In the genomic region with DNA sequence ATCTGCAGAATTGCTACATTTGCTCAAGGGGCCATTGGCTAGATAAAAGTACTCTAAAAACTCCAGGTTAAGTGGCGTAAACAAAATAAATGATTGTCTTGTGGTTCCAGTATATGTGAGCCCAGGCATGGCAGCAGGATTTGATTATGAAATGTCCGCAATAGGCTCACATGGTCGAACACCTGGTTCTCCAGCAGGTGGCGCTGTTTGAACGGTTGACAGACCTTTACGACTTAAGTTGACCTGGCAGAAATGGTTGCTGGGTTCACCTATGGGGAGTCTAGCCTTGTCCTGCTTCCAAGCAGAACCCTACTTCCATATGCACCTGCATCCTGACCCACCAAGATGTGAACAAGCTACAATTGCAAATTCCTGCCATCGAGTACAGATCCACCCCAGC, we compare ENCODE assay signal across 9 mouse cellular contexts. TPM values are rescaled to one million over a fixed set of nuclear protein-coding genes. Genes with fewer than 3 reads are reported as not detected.
DNase-seq lines count a peak whose midpoint lies in the region; ATAC-seq and TF ChIP-seq lines count a peak whose summit lies in the region.
"Had no signal": no experiment of that assay in that cellular context is flagged by ENCODE, and none has a peak within 500 bp of the region (broad histone marks: within the 10 kb centered on the region; RNA-seq: fewer than 3 reads in every experiment).

No protein-coding gene starts in this region.

- H3K27ac ChIP-seq in hindbrain, embryonic 10.5 days = no peak overlapping the region
- no peak overlapping the region for H3K27ac ChIP-seq in hindbrain, embryonic 12.5 days
- H3K27ac ChIP-seq: lung, embryonic 15.5 days had no signal

- no peak overlapping the region for H3K4me3 ChIP-seq in hindbrain, embryonic 10.5 days
- no peak overlapping the region for H3K4me3 ChIP-seq in hindbrain, embryonic 12.5 days
- no peak overlapping the region for H3K4me3 ChIP-seq in lung, adult 2 months (replicated peaks; ENCODE audit: extremely low read depth, low read depth, low read length)
- H3K4me3 ChIP-seq: lung, embryonic 15.5 days had no signal

- peak; percentile 77 for TF ChIP-seq CTCF in lung, adult 2 months (IDR thresholded peaks at IDR 0.05; ENCODE audit: insufficient read depth, low read length)

- no peaks in the 10 kb centered on the region for H3K9me3 ChIP-seq in hindbrain, embryonic 10.5 days
- H3K9me3 ChIP-seq in hindbrain, embryonic 12.5 days (replicated peaks) = no peaks in the 10 kb centered on the region
- H3K9me3 ChIP-seq: lung, embryonic 15.5 days had no signal

- ATAC-seq in hindbrain, embryonic 12.5 days (ENCODE audit: low FRiP score) = no peak
- no peak for ATAC-seq in frontal cortex, adult (ENCODE audit: low TSS enrichment)

- no peak overlapping the region for H3K9ac ChIP-seq in hindbrain, embryonic 12.5 days
- H3K9ac ChIP-seq: lung, embryonic 15.5 days had no signal

- 58% methylated on average over 7 of the region's 7 CpGs for WGBS in hindbrain, embryonic 10.5 days
- 55% methylated on average over 7 of the region's 7 CpGs for WGBS in hindbrain, embryonic 12.5 days
- 55% methylated on average over 7 of the region's 7 CpGs for WGBS in lung, adult 2 months

- peaks cover 29% of the 10 kb centered on the region for H3K27me3 ChIP-seq in hindbrain, embryonic 10.5 days (ENCODE audit: insufficient read depth, poor library complexity, severe bottlenecking)
- peaks cover 20% of the 10 kb centered on the region for H3K27me3 ChIP-seq in hindbrain, embryonic 12.5 days
- H3K27me3 ChIP-seq: lung, embryonic 15.5 days had no signal

- H3K4me1 ChIP-seq in hindbrain, embryonic 10.5 days (replicated peaks) = no peaks in the 10 kb centered on the region
- H3K4me1 ChIP-seq in hindbrain, embryonic 12.5 days = no peaks in the 10 kb centered on the region
- H3K4me1 ChIP-seq in lung, adult 2 months (ENCODE audit: control insufficient read depth, insufficient read depth, low read length) = no peaks in the 10 kb centered on the region

- H3K36me3 ChIP-seq in hindbrain, embryonic 10.5 days = no peaks in the 10 kb centered on the region
- no peaks in the 10 kb centered on the region for H3K36me3 ChIP-seq in hindbrain, embryonic 12.5 days
- H3K36me3 ChIP-seq: lung, embryonic 15.5 days had no signal

- no peak overlapping the region for H3K4me2 ChIP-seq in hindbrain, embryonic 12.5 days (replicated peaks)
- H3K4me2 ChIP-seq: lung, embryonic 15.5 days had no signal

- peak; percentile 33 for DNase-seq in hindbrain, embryonic 10.5 days (ENCODE audit: low spot score)
- peak; percentile 68 for DNase-seq in CD4-positive helper T cell, adult 2 months (ENCODE audit: low read depth, low spot score)
- peak; percentile 86 for DNase-seq in R1 (ENCODE audit: low read depth, low spot score)
- peak; percentile 69 for DNase-seq in embryo, embryonic 11 days
- DNase-seq in lung, adult 2 months = peak; percentile 30
- DNase-seq in testis, postnatal 10 days (ENCODE audit: low spot score) = peak; percentile 78

- no peak for TF ChIP-seq POLR2A in lung, adult 2 months (IDR thresholded peaks at IDR 0.05; ENCODE audit: borderline replicate concordance, extremely low read depth, low read depth, low read length)

RNA-seq across cellular contexts. Expression of a gene that starts 21.7 kb away (rescaled TPM):
- polyA plus RNA-seq in hindbrain, embryonic 10.5 days (2016; fragmentation: Nextera tagmentation; extraction: Ambion mirVana) = 27.6 and 31.9 TPM in 2 replicates
- polyA plus RNA-seq in hindbrain, embryonic 12.5 days (2016; fragmentation: Nextera tagmentation; extraction: Ambion mirVana) = 26.3 and 28.2 TPM in 2 replicates
- 10.0 and 10.3 TPM in 2 replicates for polyA plus RNA-seq in lung, adult 2 months (2012; rRNA removed)

Comparison
In these comparisons a context has a peak if more than half of its experiments do, and no peak if none do; other contexts are left out.
1. DNase-seq: peak in every context shown above with its lines; median percentile 86 in R1; 78 in testis, postnatal 10 days; 69 in embryo, embryonic 11 days; 68 in CD4-positive helper T cell, adult 2 months; 33 in hindbrain, embryonic 10.5 days; 30 in lung, adult 2 months.